Mouse (Mus musculus): ENCODE data around the gene Sgo1. TPM values are rescaled to one million over a fixed set of nuclear protein-coding genes. Genes with fewer than 3 reads are reported as not detected.

Sgo1 gene
- polyA plus RNA-seq, 1 experiment from 2014 or later, result 4.0 TPM

GRCm38 (mm10) chr17:53631344-53631743, 57.8 kb downstream of the Sgo1 start:
- Histone ChIP-seq H3K9me3 (replicated peaks) (no peaks in the 10 kb centered on the region), H3K4me1 (no peaks in the 10 kb centered on the region), H3K27me3 (replicated peaks) (no peaks in the 10 kb centered on the region), H3K27ac (replicated peaks) (no peak overlapping the region), H3K36me3 (peaks cover 27% of the 10 kb centered on the region), H3K4me3 (replicated peaks) (no peak overlapping the region), H3K9ac (replicated peaks) (no peak overlapping the region), H3K4me2 (no peak overlapping the region)
- ATAC-seq (ENCODE audit: low FRiP score), result no peak

DNA sequence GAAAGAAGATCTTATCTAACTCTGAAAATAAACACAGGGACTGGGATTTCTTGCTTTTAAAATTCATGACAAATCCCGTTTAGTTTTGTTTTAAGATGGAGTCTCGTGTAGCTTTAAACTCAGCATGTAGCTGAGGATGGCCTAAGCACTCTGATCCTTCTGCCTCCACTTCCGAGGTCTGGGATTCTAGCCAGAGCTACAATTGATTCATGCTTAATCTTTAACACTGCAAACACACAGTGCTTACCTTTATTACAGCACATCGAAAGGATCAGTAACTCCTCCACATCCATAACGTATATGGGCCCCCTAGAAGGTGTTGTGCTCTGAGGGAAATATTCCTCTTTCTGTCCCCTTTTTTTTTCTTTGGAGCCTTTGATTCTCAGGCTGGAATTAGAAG, 61.0 kb downstream of the Sgo1 start:
- 82% methylated on average over 5 of the region's 5 CpGs for WGBS

GRCm38 (mm10) chr17:53627497-53627896, 61.6 kb downstream of the Sgo1 start:
- Histone ChIP-seq H3K4me1 (no peaks in the 10 kb centered on the region), H3K9me3 (replicated peaks) (no peaks in the 10 kb centered on the region), H3K4me2 (no peak overlapping the region), H3K27ac (replicated peaks) (no peak overlapping the region), H3K9ac (replicated peaks) (no peak overlapping the region), H3K4me3 (replicated peaks) (no peak overlapping the region), H3K27me3 (replicated peaks) (no peaks in the 10 kb centered on the region), H3K36me3 (peaks cover 27% of the 10 kb centered on the region)
- 83% methylated on average over 4 of the region's 4 CpGs for WGBS
- ATAC-seq (ENCODE audit: low FRiP score), result no peak

More for the DNA sequence above, 61.0 kb downstream of the Sgo1 start:
- Histone ChIP-seq H3K4me1 (no peaks in the 10 kb centered on the region), H3K27me3 (replicated peaks) (no peaks in the 10 kb centered on the region), H3K27ac (replicated peaks) (no peak overlapping the region), H3K4me2 (no peak overlapping the region), H3K36me3 (peaks cover 32% of the 10 kb centered on the region), H3K4me3 (replicated peaks) (no peak overlapping the region), H3K9ac (replicated peaks) (no peak overlapping the region), H3K9me3 (replicated peaks) (no peaks in the 10 kb centered on the region)
- ATAC-seq (ENCODE audit: low FRiP score), result no peak

GRCm38 (mm10) chr17:53626160-53626559, 63.0 kb downstream of the Sgo1 start:
- ATAC-seq (ENCODE audit: low FRiP score), result no peak
- no peaks in the 10 kb centered on the region for H3K9me3 ChIP-seq (replicated peaks)
- no peaks in the 10 kb centered on the region for H3K4me1 ChIP-seq
- 91% methylated on average over 3 of the region's 3 CpGs for WGBS
- H3K27ac ChIP-seq (replicated peaks), result no peak overlapping the region
- H3K4me2 ChIP-seq, result no peak overlapping the region
- H3K36me3 ChIP-seq, result peaks cover 22% of the 10 kb centered on the region; the same call in 1 of the 2 replicates
- no peaks in the 10 kb centered on the region for H3K27me3 ChIP-seq (replicated peaks)
- no peak overlapping the region for H3K4me3 ChIP-seq (replicated peaks)
- no peak overlapping the region for H3K9ac ChIP-seq (replicated peaks)

Other genes with a start within 250 kb of the Sgo1 start
- gene Efhb, start 226.0 kb downstream of the Sgo1 start, polyA plus RNA-seq (2015; fragmentation: Nextera tagmentation; extraction: Ambion mirVana), result 0.56 and 0.66 TPM in 2 replicates
- gene Rab5a, start 210.1 kb downstream of the Sgo1 start, polyA plus RNA-seq (2015; fragmentation: Nextera tagmentation; extraction: Ambion mirVana), result 106 and 115 TPM in 2 replicates
- gene Pp2d1, start 149.9 kb downstream of the Sgo1 start, polyA plus RNA-seq (2015; fragmentation: Nextera tagmentation; extraction: Ambion mirVana), result 0.44 and 0.46 TPM in 2 replicates
- gene Kat2b, start 122.5 kb downstream of the Sgo1 start, polyA plus RNA-seq (2015; fragmentation: Nextera tagmentation; extraction: Ambion mirVana), result 5.5 and 6.0 TPM in 2 replicates
- 0.09 TPM in 1 of 2 replicates, not detected in the other for gene Sult1c2, start 157.0 kb upstream of the Sgo1 start, polyA plus RNA-seq (2015; fragmentation: Nextera tagmentation; extraction: Ambion mirVana)

Data from neural tube, embryonic 15.5 days (tissue).